Mouse (Mus musculus): ENCODE data around the gene Scn8a. TPM values are rescaled to one million over a fixed set of nuclear protein-coding genes. Genes with fewer than 3 reads are reported as not detected.

Gene Scn8a
- polyA plus RNA-seq, 1 experiment from 2014 or later = 1.2 TPM

DNA sequence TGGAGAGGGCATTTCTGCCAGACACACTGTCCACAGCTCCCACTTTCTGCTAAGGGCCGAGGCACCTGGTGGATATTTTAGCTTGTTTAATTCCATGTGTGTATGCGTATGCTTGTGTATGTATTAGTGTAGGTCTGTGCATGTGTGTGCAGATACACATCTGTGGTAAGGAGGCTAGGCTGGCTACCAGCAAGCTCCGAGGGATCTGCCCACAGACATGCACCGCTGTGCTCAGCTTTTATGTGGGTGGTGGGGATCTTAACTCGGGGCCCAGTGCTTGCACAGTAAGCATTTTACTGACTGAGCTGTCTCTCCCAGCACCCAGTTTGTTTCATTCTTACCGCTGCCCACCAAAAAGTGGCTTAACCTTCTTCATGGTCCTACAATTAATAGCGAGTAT, 137.6 kb downstream of the Scn8a start:
- Histone ChIP-seq H3K4me2 (replicated peaks; ENCODE audit: low read depth, low read length) (0 out of 2 replicates have a peak overlapping the region, but pooled peaks have one; percentile 50), H3K4me3 (ENCODE audit: low read depth, low read length) (no peak overlapping the region), H3K36me3 (ENCODE audit: insufficient read depth, low read length) (no peaks in the 10 kb centered on the region), H3K9ac (replicated peaks; ENCODE audit: low read depth) (no peak overlapping the region), H3K4me1 (ENCODE audit: insufficient read depth, low read depth, low read length) (no peaks in the 10 kb centered on the region), H3K27me3 (replicated peaks; ENCODE audit: insufficient read depth, low read length) (no peaks in the 10 kb centered on the region), H3K27ac (ENCODE audit: low read length) (no peak overlapping the region), H3K9me3 (ENCODE audit: low read length) (no peaks in the 10 kb centered on the region)
- DNase-seq (ENCODE audit: low spot score) (no peak), ATAC-seq (no peak)
- TF ChIP-seq EP300 (IDR thresholded peaks at IDR 0.05) (no peak), CTCF (IDR thresholded peaks at IDR 0.05) (no peak)
- WGBS = 80% methylated on average over 7 of the region's 7 CpGs

DNA sequence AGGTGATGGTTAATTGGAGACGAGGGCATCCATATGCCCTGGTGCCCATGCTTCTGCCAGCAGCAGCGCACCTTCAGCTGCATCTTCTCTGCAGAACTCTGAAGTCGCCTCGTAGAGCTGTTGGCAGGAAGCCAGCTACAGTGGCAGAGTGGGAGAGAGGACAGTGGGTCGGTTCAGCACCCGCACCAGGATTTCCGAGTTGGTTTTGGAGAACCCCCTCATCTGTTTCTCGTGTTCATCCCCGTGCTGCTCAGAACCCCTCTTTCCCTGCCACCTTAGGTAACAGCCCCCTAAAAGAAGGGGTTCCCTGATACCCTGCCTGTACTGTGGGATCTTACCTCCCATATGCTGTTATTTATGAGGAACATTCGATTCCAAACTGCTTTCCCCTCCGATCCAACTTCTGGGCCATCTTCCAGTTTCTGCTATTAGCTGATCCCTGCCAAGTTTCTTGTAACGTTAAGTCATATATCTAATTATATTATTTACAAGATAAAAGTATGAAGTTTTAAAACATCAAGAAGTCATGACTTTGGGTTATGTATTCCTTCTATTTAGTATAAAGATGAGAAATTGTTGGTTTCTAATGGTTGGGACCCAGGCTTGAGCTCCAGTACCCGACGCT, 138.8 kb downstream of the Scn8a start:
- DNase-seq (ENCODE audit: low spot score) = peak; percentile 11
- H3K9me3 ChIP-seq (ENCODE audit: low read length) = no peaks in the 10 kb centered on the region
- H3K9ac ChIP-seq (replicated peaks; ENCODE audit: low read depth) = no peak overlapping the region
- WGBS = 58% methylated on average over 14 of the region's 14 CpGs
- H3K4me2 ChIP-seq (replicated peaks; ENCODE audit: low read depth, low read length) = no peak overlapping the region
- no peak for TF ChIP-seq EP300 (IDR thresholded peaks at IDR 0.05)
- no peak for TF ChIP-seq CTCF (IDR thresholded peaks at IDR 0.05)
- H3K27ac ChIP-seq (ENCODE audit: low read length) = no peak overlapping the region
- H3K27me3 ChIP-seq (replicated peaks; ENCODE audit: insufficient read depth, low read length) = no peaks in the 10 kb centered on the region
- no peak overlapping the region for H3K4me3 ChIP-seq (ENCODE audit: low read depth, low read length)
- H3K4me1 ChIP-seq (ENCODE audit: insufficient read depth, low read depth, low read length) = no peaks in the 10 kb centered on the region
- no peaks in the 10 kb centered on the region for H3K36me3 ChIP-seq (ENCODE audit: insufficient read depth, low read length)
- ATAC-seq = no peak

DNA sequence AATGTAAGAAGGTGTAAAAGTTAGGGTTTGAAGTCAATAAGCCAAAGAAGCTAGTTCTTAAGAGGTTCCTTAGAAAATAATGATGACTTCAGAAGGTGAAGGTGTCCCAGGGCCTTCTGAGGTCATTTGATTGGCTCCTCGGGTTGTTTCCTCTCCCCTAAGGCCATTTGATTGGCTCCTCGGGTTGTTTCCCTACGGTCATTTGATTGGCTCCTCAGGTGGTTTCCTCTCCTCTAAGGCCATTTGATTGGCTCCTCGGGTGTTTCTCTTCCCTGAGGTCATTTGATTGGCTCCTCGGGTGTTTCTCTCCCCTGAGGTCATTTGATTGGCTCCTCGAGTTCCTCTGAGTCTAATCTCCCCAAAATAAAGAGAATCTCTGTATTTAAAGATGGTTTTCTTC, 141.7 kb downstream of the Scn8a start:
- H3K27ac ChIP-seq (ENCODE audit: low read length) = no peak overlapping the region

DNA sequence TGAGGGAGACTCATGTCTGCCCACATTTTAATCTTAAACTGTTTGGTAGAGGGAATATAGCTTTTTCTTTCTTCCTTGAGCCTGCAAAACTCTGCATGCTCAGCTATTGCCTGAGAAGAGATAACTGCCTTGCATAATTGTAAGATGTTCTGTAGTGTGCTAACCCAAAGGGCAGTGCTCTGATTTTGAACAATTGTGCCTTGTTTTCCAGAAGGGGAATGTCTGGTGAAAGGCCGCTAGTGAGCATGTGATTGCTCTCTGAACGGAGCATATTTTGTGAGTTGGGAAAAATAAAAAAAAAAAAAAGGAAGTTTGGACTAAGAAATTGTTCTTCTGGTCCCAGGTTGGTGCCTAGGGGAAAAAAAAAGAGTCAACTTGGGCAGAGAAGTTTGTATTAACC, 159.3 kb downstream of the Scn8a start:
- no peak for TF ChIP-seq CTCF (IDR thresholded peaks at IDR 0.05)
- TF ChIP-seq EP300 (IDR thresholded peaks at IDR 0.05) = no peak
- ATAC-seq = no peak
- WGBS = 60% methylated on average over 2 of the region's 2 CpGs
- Histone ChIP-seq H3K36me3 (ENCODE audit: insufficient read depth, low read length) (no peaks in the 10 kb centered on the region), H3K9ac (replicated peaks; ENCODE audit: low read depth) (no peak overlapping the region), H3K27me3 (replicated peaks; ENCODE audit: insufficient read depth, low read length) (no peaks in the 10 kb centered on the region), H3K9me3 (ENCODE audit: low read length) (no peaks in the 10 kb centered on the region), H3K4me2 (replicated peaks; ENCODE audit: low read depth, low read length) (no peak overlapping the region), H3K4me3 (ENCODE audit: low read depth, low read length) (no peak overlapping the region), H3K4me1 (ENCODE audit: insufficient read depth, low read depth, low read length) (no peaks in the 10 kb centered on the region), H3K27ac (ENCODE audit: low read length) (no peak overlapping the region)
- DNase-seq (ENCODE audit: low spot score) = no peak

More for the DNA sequence above, 141.7 kb downstream of the Scn8a start:
- DNase-seq (ENCODE audit: low spot score) (no peak), ATAC-seq (no peak)
- no peak for TF ChIP-seq EP300 (IDR thresholded peaks at IDR 0.05)
- no peak for TF ChIP-seq CTCF (IDR thresholded peaks at IDR 0.05)
- H3K9ac ChIP-seq (replicated peaks; ENCODE audit: low read depth) = no peak overlapping the region
- H3K27me3 ChIP-seq (replicated peaks; ENCODE audit: insufficient read depth, low read length) = no peaks in the 10 kb centered on the region
- H3K9me3 ChIP-seq (ENCODE audit: low read length) = no peaks in the 10 kb centered on the region
- WGBS = 78% methylated on average over 6 of the region's 6 CpGs
- H3K36me3 ChIP-seq (ENCODE audit: insufficient read depth, low read length) = no peaks in the 10 kb centered on the region
- no peak overlapping the region for H3K4me2 ChIP-seq (replicated peaks; ENCODE audit: low read depth, low read length)
- no peaks in the 10 kb centered on the region for H3K4me1 ChIP-seq (ENCODE audit: insufficient read depth, low read depth, low read length)
- H3K4me3 ChIP-seq (ENCODE audit: low read depth, low read length) = no peak overlapping the region

DNA sequence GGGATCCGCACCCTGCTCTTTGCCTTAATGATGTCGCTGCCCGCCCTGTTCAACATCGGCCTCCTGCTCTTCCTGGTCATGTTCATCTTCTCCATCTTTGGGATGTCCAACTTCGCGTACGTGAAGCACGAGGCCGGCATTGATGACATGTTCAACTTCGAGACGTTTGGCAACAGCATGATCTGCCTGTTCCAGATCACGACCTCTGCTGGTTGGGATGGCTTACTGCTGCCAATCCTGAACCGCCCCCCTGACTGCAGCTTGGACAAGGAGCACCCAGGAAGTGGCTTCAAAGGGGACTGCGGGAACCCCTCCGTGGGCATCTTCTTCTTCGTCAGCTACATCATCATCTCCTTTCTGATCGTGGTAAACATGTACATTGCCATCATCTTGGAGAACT, 170.0 kb downstream of the Scn8a start:
- H3K9me3 ChIP-seq (ENCODE audit: low read length) = no peaks in the 10 kb centered on the region
- TF ChIP-seq EP300 (IDR thresholded peaks at IDR 0.05) = no peak
- peak; percentile 61 for TF ChIP-seq CTCF (IDR thresholded peaks at IDR 0.05)
- 48% methylated on average over 17 of the region's 17 CpGs for WGBS
- H3K36me3 ChIP-seq (ENCODE audit: insufficient read depth, low read length) = no peaks in the 10 kb centered on the region
- H3K4me3 ChIP-seq (ENCODE audit: low read depth, low read length) = no peak overlapping the region
- ATAC-seq (no peak), DNase-seq (ENCODE audit: low spot score) (no peak)
- H3K4me2 ChIP-seq (replicated peaks; ENCODE audit: low read depth, low read length) = no peak overlapping the region
- H3K27ac ChIP-seq (ENCODE audit: low read length) = no peak overlapping the region
- H3K9ac ChIP-seq (replicated peaks; ENCODE audit: low read depth) = no peak overlapping the region
- peaks cover 30% of the 10 kb centered on the region for H3K27me3 ChIP-seq (replicated peaks; ENCODE audit: insufficient read depth, low read length)
- H3K4me1 ChIP-seq (ENCODE audit: insufficient read depth, low read depth, low read length) = no peaks in the 10 kb centered on the region

DNA sequence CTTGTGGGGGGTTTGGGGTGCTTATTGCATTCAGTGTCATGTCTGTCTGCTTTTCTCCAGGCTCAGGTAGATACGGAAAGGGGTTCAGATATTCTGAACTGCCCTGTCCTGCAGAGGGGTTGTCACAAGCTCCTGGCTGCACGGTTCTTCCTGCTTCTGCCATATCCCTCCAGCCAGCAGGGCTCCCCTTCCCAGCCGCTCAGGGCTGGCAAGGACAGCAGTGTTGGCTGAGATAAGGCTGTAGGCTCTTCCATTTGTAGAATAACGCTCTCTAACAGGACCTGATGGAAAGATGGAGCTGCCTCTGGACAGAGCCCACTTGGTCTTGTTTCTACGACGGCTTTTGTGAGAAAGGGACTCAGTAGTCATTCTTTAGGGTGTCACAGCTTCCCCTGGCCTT, 172.3 kb downstream of the Scn8a start:
- H3K4me3 ChIP-seq (ENCODE audit: low read depth, low read length) = no peak overlapping the region
- H3K9me3 ChIP-seq (ENCODE audit: low read length) = no peaks in the 10 kb centered on the region
- H3K36me3 ChIP-seq (ENCODE audit: insufficient read depth, low read length) = no peaks in the 10 kb centered on the region
- H3K4me1 ChIP-seq (ENCODE audit: insufficient read depth, low read depth, low read length) = peaks cover 8% of the 10 kb centered on the region; the same call in 1 of the 2 replicates
- peaks cover 49% of the 10 kb centered on the region for H3K27me3 ChIP-seq (replicated peaks; ENCODE audit: insufficient read depth, low read length)
- DNase-seq (ENCODE audit: low spot score) = no peak
- no peak overlapping the region for H3K4me2 ChIP-seq (replicated peaks; ENCODE audit: low read depth, low read length)
- no peak overlapping the region for H3K9ac ChIP-seq (replicated peaks; ENCODE audit: low read depth)
- no peak for ATAC-seq
- TF ChIP-seq CTCF (IDR thresholded peaks at IDR 0.05) (no peak), EP300 (IDR thresholded peaks at IDR 0.05) (no peak)
- 51% methylated on average over 6 of the region's 6 CpGs for WGBS
- no peak overlapping the region for H3K27ac ChIP-seq (ENCODE audit: low read length)

Measured in lung, postnatal 0 days (tissue).